Mouse (Mus musculus) layer of hippocampus, postnatal 10 days (tissue): ENCODE measurements around the gene Ugt1a9. TPM values are rescaled to one million over a fixed set of nuclear protein-coding genes. Genes with fewer than 3 reads are reported as not detected.

Source experiments
- DNase-seq, 2 experiments: peaks; one replicate each; pipeline ENCODE4 v3.0.0; 2021; ENCODE audit warnings: low spot score in 2 of 2
- total RNA-seq, 2 experiments: library from RNA; stranded (reverse); gene quantifications; 2 replicates each; pipeline ENCODE4 v1.2.3; 2021

The Ugt1a9 gene
- total RNA-seq, 2 experiments from 2014 or later: not detected

DNA sequence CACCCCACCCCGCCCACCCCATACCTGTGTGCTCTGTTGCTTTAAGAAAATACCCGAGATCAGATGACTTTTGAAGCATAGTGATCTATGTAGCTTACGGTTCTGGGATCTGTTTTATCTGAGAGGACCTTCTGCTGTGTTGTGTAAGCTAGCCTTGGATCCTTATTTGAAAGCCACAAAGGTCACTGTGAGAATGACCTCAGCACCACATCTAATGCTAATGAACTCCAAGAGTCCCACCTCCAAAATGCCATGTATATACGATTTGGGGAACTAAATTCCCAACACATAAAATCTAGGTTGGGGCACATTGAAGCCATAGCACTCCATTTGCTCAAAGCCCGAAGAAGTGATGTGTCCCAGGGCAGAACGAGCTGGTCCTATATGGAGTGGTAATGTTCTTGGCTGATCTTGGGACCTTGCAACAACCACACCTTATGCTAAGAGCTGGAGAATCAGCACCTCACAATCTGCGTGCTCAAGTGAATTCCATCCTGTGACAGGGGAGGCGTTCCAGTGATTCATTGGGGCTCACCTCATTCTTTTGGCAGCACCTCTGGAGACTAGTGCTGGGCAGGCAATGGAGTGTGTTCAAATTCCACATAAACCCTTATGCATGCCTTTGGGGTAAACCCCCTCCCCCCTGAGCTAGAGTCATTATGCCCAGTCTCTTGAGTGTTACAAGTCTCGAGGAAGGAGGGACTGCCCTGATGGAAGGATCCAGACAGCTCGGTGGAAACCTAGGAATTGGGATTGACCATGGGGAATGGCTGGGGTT lies 186.5 kb downstream of the Ugt1a9 start:
- DNase-seq: no peak

DNA sequence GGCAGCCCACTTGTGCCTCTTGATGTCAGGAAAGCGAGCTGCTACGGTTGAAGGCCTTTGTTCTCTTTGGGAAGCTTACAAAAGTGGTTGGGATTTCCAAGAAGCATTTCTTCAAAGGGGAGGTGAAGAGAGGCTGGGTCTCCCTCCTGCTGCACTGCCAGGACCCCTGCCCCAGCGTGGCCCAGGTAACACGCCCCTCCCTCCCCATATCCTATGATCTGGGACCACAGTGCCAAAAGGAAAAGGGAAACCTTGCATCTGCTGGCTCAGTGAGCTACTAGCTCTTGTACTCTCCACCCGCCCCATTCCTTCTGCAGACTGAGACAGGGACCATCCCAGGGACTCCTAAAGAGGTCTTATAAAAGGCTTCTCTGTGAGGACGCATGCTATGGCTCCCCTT lies 187.1 kb downstream of the Ugt1a9 start:
- DNase-seq: no peak

DNA sequence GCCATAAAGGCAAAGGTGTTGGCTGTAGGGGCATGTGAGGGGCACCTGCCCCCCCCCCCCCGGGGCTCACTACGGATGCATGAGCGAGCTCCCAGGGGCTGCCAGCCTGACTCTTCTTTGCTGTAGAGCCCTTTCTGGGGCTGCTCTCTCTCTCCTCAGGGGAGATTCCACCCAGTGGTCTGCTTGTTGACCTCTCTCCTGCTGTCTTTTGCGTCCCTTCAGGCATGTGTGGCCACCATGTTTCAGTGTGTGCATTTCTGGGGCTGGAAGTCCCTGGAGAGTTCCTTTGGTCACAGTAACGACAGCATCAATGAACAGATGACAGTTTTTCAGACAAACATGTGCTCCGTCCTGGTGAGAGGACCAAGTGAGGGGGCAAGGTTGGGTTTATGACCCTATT lies 187.8 kb downstream of the Ugt1a9 start:
- DNase-seq: no peak

DNA sequence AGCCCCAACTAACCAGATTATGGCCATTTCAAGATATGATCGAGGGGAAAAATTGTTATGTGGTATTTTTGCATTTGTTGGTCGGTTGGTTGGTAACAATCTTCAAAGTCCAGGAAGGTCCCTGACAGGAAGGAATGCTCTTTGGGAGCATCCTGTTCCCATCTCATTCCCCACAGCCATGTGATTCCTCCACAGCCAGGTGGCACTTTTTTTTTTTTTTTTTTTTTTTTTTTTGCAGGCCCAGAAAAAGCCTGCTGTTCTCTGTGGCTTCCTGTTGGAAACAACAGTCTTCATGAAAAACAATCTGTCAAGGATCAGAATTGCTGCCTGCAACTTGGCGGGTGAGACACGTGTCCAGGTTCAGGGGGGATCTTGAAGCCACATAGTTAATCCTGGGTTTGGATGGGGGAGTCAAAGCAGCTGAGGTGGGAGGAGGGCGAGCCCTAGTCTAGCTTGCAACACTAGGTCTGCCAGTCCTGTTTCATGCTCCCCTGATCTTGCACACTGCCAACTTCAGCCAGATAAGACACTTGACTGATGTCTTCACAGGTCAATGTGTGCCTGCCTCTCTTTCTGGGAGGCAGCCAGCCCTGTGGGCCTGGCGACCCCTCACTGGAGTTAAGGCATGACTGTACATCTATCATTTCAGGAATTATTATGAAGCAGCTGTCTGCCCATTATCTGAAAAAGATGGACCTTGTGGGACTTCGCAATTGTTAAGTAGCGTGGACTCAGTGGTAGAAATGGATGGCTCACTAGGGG lies 188.5 kb downstream of the Ugt1a9 start:
- DNase-seq: peak; percentile 66 to 68

DNA sequence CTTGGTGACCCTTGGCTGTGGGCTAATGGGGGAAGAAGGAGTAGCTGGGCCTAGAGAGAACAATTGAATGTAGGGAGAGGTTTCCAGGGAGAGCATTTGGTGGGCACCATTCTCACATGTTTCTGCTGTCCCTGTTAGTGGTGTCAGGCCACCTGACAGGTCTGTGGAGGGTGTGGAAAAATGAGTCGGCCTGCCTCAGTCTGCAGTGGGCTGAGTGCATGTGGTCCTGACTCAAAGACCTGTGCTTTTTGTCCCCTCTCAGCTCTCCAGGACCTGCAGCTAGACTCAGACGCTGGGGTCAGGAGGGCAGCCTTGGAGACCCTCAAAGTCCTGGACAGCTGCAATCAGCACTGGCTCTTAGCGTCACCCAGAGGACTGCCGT lies 189.0 kb downstream of the Ugt1a9 start:
- peak in 1 of 2 experiments; percentile 52 for DNase-seq

DNA sequence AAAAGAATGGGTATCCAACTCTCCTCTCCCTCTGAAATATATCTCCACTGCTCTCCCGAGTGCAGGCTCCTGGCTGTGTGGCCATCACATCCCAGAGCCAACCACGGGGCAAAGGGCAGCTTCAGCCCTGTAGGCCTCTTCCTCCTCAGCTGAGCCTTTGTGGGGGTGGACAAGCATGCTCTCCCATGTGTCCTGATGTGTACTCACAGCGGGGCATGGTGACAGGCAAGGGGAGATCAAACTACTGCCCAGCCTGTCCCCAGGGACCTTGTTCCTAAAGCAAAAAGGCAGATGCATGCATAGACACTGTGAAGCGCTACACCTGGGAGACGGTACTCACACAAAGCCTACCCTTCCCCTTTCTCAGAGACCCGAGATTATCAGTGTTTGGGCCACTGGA lies 189.5 kb downstream of the Ugt1a9 start:
- DNase-seq: peak in 1 of 2 experiments; percentile 64

DNA sequence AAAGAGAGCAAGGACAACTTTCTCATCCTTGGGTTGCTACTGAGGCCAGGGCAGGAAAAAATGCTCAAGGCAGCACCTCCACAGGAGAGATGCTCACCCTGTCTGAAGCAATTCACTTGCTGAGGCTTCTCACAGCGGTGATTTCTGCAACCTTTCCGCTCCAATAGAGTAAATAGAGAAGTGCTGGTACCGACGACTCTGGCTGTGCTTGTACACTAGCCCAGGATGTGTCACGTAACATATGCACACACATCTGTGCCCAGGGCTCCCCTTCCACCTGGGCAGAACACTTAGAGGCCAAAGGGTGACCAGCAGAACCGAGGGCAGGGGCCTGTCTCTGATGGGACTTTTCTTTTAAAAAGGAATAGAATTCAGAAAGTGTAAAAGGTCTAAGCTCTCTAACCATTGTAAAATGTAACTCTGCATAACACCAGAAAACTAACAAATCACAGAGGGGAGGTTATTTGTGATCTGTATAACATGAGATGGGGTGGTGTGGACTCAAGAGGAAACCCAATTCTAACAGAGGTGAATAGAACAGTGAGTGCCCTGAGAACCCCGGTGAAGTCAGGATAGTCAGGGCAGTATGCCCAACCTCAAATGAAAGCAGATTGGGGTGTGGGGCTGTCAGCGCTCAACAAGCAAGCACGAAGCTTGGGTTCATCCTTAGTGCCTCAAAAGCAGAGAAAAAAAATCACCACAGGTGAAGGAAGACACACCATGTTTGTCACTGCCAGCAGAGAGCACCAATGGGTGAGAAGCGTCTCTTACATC lies 190.2 kb downstream of the Ugt1a9 start:
- DNase-seq: no peak

DNA sequence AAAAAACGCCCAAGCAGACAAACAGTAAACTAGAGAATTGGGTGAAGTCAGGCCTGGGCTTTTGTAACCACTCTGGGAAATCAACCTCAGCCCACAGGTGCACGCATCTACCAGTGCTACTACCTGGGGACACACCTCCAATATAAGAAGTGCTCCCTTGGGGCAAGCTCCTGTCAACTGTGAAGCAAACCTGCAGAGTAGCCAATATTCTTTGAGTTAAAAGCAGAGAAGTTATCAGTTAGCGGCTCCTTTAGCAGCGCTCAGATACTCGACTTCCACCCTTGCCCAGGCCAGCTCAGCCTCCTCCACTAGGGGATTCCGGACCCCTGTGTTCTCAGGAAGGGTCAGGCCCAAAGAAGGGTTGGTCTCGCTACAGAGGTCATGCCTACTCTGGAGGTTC lies 191.1 kb downstream of the Ugt1a9 start:
- DNase-seq: no peak

DNA sequence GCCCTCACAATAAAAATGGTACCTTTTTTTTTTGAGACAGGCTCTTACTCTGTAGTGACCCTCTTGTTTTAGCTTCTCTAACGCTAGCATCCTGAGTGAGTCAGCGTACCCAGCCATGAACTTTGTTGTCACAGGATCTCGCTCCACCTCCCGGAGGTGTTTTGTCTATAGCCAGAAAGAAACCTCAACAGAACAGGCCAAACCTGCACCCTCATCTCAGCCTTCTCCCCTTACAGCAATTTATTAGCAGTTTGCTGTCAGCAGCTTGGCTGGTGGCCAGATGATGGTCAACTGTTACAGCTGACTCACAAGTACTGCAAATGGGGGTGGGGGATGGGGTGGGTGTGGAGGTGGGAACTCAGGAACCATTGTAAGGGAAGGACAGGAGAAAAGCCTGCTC lies 191.7 kb downstream of the Ugt1a9 start:
- peak; percentile 69 to 72 for DNase-seq

DNA sequence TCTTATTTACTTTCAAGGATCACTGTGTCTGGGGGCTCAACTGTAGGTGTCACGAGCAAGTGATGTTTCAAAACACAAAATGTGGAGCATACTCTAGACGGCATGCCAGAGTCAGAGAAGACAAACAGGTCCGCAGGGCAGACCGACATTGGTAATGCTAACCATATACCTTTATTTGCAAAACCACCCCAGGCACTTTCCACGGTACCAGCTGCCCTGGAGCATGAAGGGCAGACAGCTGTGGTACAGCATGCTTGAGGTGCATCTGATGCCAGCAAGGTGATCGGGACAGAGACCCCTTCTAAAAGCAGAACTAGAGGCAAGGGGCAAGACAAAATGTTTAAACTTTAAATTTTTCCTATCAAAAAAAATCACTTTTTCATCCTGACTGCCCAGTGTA lies 192.4 kb downstream of the Ugt1a9 start:
- DNase-seq: no peak

DNA sequence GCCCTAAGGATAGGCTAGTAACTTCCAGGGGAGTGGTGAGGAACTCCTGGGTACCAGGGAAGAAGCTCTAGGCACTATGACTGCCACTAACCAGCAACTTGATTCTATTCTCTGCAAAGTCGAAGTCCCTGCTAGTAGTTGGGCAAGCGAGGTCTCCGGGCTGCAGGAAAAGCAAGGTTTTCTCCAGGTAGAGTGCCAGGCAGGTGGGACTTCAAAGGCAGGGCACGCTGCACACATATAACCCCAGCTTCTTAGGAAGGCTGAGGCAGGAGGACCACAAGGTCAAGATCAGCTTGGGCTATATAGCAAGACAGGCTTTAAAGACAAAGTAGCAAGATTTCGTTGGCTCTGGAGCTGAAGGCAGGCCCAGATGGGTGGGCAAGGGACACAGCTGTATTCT lies 193.2 kb downstream of the Ugt1a9 start:
- no peak for DNase-seq

DNA sequence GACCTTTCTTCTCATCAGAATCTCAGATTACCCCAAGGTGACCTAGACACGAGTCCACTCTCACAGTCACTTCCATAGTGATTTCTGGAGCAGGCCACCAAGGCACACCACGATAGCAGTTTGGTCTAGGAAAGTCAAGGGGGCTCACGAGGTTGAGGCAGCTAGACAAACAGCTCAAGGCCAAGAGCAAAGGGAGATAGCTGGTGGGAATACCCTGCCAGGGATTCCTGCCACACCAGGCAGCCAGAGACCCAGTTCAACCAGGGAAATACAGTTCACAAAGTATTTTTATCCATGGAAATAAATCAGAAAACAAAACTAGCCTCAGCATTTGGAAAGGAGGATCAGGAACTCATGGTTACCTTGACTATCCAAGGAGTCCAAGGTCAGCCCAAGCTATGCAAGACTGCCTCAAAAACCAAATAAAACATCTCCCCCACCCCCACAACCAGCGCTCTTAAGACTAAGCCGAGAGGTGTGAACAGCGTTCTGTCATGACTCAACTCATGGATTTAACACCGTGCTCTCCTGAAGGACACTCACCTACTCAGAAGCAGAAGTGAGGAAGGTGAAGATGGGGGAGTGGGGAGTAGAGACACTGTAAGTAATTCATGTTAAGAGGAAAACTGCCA lies 193.8 kb downstream of the Ugt1a9 start:
- DNase-seq: no peak

DNA sequence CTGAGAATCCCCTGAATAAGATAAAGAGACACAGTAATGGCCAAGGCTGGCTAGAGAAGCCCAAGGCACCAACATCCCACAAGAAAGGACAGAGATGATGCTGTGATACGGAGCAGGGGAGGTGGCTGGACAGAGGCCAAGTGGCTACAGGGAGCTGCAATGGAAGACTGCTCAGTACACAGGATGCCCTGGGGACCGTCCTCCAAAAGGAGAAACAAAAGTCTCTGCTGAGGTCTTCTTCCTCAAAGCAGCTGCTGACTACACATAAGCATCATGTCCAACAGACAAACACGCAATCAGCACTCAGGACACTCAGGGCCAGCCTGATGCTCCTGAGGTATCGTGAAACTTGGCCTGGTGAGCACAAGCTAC lies 194.3 kb downstream of the Ugt1a9 start:
- DNase-seq: no peak

DNA sequence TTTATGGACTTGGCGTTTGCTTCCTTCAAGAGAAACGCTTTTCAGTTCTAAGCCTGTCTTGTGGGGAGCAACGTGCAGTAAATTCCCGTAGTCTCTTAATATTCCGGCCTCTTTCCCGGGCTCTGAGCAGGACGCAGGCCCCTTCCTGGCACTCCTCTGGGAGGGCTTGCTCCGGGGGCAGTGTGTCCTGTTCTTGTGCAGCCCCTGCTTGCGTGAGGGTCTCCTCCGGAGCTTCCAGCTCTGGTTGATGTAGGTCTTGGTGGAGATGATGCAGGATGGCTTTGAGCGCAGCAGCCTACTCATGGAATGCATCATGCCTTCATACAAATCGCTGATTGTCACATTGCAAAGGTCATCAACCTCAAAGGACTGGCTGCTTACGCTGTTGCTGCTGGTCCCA lies 195.5 kb downstream of the Ugt1a9 start:
- no peak for DNase-seq

DNA sequence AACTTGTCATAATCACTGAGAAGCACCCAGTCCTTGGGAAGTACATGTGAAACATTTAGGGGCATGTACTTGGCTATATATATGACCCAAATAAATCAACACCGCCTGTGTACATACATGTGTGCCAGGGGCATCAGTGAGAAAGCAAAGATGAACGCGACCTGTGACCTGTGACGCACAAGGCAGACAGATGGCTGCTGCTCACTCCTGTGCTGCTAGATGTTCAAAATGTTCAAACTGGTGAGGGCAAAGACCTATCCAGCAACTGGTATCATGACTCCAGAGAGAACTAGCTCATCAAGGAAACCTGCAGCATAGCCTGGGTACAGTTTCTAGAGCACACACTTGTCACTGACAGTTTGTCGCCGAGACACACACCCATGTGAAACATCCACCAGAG lies 196.9 kb downstream of the Ugt1a9 start:
- no peak for DNase-seq

DNA sequence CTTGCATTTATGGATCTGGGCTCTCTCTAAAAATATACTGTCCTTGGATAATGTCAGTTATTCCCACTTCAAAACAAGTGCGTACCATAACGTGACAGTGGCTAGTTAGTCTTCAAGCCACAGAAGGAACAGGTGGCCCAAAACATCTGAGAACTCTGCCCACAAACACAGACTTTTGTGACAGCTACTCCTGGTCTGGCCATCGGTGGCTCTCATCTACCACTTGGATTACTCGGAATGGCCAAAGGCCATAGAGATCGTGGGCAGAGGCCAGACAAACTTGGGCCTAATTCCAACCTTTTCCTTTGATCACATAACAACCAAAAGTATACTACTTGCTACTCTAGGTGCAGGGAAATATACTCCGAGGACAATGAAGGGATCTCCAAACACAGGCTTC lies 197.5 kb downstream of the Ugt1a9 start:
- no peak for DNase-seq

Other genes starting within 250 kb of the Ugt1a9 start
- gene Dgkd, start 217.5 kb upstream of the Ugt1a9 start, total RNA-seq: 100 to 1,000 TPM; 119 to 134 TPM
- 10 to 100 TPM; 23.0 to 24.6 TPM for gene Usp40, start 62.2 kb upstream of the Ugt1a9 start, total RNA-seq
- gene Ugt1a10, start 15.4 kb upstream of the Ugt1a9 start, total RNA-seq: not detected
- not detected for gene Ugt1a8, start 17.0 kb downstream of the Ugt1a9 start, total RNA-seq
- gene Ugt1a7c, start 24.3 kb downstream of the Ugt1a9 start, total RNA-seq: 1 to 10 TPM; 1.3 TPM
- under 1 TPM in 1 of 2 experiments, not detected in 1; 0.42 TPM for gene Ugt1a6b, start 32.5 kb downstream of the Ugt1a9 start, total RNA-seq
- under 1 TPM in 1 of 2 experiments, not detected in 1; 0.46 TPM for gene Ugt1a6a, start 64.0 kb downstream of the Ugt1a9 start, total RNA-seq
- not detected for gene Ugt1a5, start 95.2 kb downstream of the Ugt1a9 start, total RNA-seq
- not detected for gene Ugt1a2, start 129.8 kb downstream of the Ugt1a9 start, total RNA-seq
- 1 to 10 TPM; 3.2 to 5.4 TPM for gene Dnajb3, start 135.0 kb downstream of the Ugt1a9 start, total RNA-seq
- not detected for gene Ugt1a1, start 141.2 kb downstream of the Ugt1a9 start, total RNA-seq
- gene Mroh2a, start 156.2 kb downstream of the Ugt1a9 start, total RNA-seq: under 1 TPM; 0.07 to 0.87 TPM
- gene Hjurp, start 206.8 kb downstream of the Ugt1a9 start, total RNA-seq: 10 to 100 TPM; 44.8 to 49.1 TPM
- under 1 TPM; 0.51 to 0.71 TPM for gene Trpm8, start 206.9 kb downstream of the Ugt1a9 start, total RNA-seq